Comparison of ENCODE assay signal across 7 mouse cellular contexts in genomic region chr4:31824518-31825437, GRCm38 (mm10).
A peak's percentile ranks its signal among the peaks of the same experiment; 100 is the strongest.
DNase-seq lines count a peak whose midpoint lies in the region; ATAC-seq and TF ChIP-seq lines count a peak whose summit lies in the region.

No protein-coding gene starts in this region.

- no peaks in the 10 kb centered on the region for H3K36me3 ChIP-seq in forebrain, postnatal 0 days (ENCODE audit: insufficient read depth)

- H3K4me2 ChIP-seq in forebrain, postnatal 0 days (ENCODE audit: low read depth): peak overlapping the region; percentile 43

- DNase-seq in A20 (ENCODE audit: low read depth, low spot score): peak; percentile 28
- DNase-seq in CD4-positive, CD25-positive, alpha-beta regulatory T cell, adult 2 months (ENCODE audit: low read depth, low spot score): peak; percentile 12
- no peak for DNase-seq in forebrain, postnatal 0 days
- DNase-seq in kidney, postnatal 4 days: peak; percentile 37 to 54
- DNase-seq in yolk sac, embryonic 10.5 days (ENCODE audit: low spot score): peak; percentile 51
- no peak for DNase-seq in ovary, postnatal 36 days (ENCODE audit: low spot score)

- peaks cover 6% of the 10 kb centered on the region; the same call in 1 of the 2 replicates for H3K4me1 ChIP-seq in forebrain, postnatal 0 days (ENCODE audit: insufficient read depth)

- TF ChIP-seq CTCF in forebrain, postnatal 0 days (IDR thresholded peaks at IDR 0.05; ENCODE audit: low read depth): peak; percentile 41

- 41% methylated on average over 14 of the region's 14 CpGs for WGBS in forebrain, postnatal 0 days

- 0 out of 2 replicates have a peak, but pooled peaks have one; percentile 36 for ATAC-seq in forebrain, postnatal 0 days
- no peak for ATAC-seq in cerebellum, adult (ENCODE audit: insufficient number of reproducible peaks, low FRiP score, low TSS enrichment)

- H3K9ac ChIP-seq in forebrain, postnatal 0 days: peak overlapping the region; percentile 25; the same call in 1 of the 2 replicates

- H3K27ac ChIP-seq in forebrain, postnatal 0 days (ENCODE audit: low read depth, low read length): no peak overlapping the region

- H3K4me3 ChIP-seq in forebrain, postnatal 0 days (ENCODE audit: low read depth, low read length): peak overlapping the region; percentile 17

- H3K9me3 ChIP-seq in forebrain, postnatal 0 days (ENCODE audit: low read length): no peaks in the 10 kb centered on the region

- H3K27me3 ChIP-seq in forebrain, postnatal 0 days (ENCODE audit: insufficient read depth, low read length): no peaks in the 10 kb centered on the region

Comparison
In these comparisons a context has a peak if more than half of its experiments do, and no peak if none do; other contexts are left out.
1. DNase-seq: peak in A20 (single experiment), CD4-positive, CD25-positive, alpha-beta regulatory T cell, adult 2 months (single experiment), kidney, postnatal 4 days (2 of 2) and yolk sac, embryonic 10.5 days (single experiment); none in forebrain, postnatal 0 days (single experiment) and ovary, postnatal 36 days (single experiment).